Mouse (Mus musculus): ENCODE results near the gene Prr5l.

Gene Prr5l

DNA sequence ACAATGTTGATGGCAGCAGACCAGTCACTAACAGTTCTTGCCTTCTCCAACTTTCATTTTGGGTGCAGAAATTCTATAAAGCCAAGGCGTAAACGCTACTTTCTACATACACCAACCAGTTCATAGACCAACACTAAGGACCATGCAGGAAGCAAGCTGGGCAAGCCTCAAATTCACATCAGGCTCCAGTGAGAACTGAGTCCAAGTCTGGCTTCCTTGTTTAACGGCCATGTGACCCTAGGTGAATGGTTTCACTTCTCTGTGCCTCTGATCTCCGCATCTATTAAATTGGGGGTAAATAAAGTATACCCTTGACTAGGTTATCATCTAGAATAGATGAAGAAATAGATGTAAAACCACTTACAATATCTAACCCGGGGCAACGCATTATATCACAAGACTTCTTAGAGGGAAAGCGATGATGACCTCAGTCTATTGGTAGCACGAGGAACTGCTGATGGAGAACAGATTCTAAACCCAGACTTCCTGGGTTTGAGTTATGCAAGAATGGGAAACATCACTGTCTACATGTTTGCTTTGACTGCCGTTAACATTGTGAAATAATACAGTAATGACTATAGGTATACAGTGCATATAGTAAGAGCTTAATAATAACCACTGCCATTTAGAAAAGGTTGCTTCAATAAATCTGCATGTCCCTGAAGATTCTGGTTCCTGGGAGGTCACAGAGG, 1.2 kb downstream of the Prr5l start:
- DNase-seq (ENCODE audit: low read depth, low spot score) = no peak

DNA sequence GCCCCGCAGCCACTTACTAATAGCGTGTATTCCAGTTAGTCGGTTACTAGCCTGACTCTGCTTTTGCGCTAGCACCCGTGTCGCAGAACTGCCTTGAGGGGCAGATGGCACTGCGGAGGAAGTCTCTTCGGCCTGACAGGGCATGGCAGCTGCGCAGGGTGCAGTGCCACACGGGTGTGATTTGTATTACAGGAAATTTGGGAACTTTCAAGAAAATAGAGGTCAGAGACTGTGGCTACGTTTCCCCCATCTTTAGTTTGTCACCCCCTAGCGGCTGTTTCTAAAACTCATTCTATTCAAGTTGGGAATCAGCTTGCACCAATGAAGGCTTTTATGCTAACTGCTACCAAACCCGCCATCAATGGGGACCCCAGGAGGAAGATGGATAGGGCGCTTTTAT, 11.6 kb downstream of the Prr5l start:
- peak; percentile 69 for DNase-seq (ENCODE audit: low read depth, low spot score)

- DNase-seq (ENCODE audit: low read depth, low spot score) = no peak
Observed at GRCm38 (mm10) chr2:101868683-101869082, 14.1 kb downstream of the Prr5l start.

DNA sequence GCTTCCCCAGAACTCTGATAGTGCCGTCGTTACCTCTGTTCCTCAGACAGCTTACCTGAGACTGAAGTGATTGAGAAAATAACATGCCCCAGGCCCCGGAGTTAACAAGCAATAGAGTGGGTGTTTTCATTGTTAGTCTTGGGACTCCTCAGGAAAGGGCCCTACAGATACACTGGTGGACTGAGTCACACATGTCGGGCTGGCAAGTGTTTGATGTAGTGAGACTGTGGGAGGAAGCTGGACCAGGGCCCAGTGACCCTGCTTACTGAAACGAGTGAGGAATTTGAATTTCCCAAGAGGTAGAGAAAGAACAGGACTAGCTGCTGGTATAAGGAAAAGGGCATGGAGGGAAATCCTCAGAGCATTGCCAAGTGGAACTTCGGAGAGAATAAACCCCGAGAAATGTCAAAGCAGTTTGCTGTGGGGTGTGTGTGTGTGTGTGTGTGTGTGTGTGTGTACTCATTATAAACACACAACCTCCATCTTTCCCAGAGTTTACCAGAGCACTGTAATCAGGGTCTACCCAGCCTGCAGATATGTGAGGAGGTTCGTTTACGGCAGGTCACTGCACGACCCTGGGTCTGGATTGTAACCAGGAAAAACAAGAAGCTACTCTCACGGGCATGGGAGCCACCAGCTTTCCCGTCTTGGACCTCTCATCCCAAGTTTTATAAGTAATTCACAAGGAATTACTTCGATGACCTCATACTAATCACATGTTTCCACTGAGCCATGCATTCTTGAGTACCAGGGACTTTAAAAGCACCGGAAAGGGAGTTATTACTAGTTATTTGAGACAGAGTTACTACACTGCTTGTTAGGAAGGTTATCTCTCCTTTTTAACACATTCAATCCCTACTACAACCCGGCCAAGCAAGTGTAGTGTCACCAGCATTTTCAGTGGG, 20.4 kb downstream of the Prr5l start:
- DNase-seq (ENCODE audit: low read depth, low spot score) = no peak

DNA sequence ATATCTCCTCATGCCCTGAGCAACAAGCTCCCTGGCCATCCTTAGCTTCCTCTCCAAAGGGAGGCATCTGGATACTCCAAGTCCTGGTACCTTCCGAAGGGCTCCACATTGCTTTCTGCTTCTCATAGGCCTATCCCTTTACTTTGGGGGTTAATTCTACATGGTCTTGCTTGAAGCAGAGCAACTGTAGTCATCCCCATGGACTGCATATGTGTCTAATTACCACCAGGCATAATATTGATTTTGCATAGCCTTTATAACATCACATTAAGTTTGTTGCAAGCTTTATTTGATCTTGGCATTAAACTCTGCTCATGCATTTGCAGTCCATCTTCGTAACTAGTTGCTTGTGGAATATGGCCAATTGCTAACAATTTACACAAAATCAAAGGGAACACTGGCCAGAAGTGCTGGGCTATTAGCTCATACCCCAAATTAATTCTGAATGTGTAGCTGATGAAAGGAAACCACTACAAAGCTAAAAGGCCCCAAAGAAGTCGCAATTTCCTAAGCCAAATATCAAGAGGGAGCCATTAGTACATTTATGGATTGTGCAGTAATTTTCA, 21.8 kb downstream of the Prr5l start:
- DNase-seq (ENCODE audit: low read depth, low spot score) = no peak

- no peak for DNase-seq (ENCODE audit: low read depth, low spot score)
Observed at GRCm38 (mm10) chr2:101856174-101856573, 26.7 kb downstream of the Prr5l start.

DNA sequence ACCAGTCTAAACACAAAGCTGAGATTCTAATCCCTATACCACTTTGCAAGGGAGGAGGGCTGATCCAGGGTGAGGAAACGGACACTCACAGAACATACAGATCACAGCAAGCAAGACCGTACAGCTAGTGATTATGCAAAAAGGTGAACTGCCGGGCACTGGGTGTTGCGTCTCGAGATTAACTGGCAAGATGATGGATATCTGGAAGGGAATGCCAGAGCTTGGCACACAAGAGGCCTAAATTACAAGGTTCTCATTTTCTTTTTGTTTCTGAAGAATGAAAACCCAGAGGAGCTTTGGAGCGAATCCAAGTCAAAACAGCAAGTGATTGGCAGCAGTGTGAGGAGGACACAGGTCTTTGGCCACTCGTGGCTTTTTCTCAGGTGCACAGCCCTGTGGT, 28.0 kb downstream of the Prr5l start:
- DNase-seq (ENCODE audit: low read depth, low spot score) = no peak

DNA sequence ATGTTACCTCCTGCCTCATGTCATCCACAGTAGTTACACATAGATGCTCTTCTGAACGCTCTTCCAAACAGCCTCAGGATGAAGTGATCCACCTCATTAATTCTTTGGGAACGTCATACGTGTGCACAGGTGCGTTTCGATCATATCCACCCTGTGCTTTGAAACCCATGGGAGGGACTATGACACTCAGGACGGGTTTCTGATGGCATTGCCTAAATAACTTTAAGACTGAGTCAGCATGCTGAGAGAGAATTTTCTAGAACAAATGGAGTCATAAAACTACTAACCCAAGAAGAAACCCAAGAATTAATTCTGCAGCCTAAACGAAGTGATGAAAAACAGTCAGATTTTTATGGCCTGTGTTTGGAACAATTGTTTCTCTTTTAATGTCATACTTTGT, 40.1 kb downstream of the Prr5l start:
- no peak for DNase-seq (ENCODE audit: low read depth, low spot score)

GRCm38 (mm10) chr2:101834816-101835523, 47.9 kb downstream of the Prr5l start:
- DNase-seq (ENCODE audit: low read depth, low spot score) = no peak

DNA sequence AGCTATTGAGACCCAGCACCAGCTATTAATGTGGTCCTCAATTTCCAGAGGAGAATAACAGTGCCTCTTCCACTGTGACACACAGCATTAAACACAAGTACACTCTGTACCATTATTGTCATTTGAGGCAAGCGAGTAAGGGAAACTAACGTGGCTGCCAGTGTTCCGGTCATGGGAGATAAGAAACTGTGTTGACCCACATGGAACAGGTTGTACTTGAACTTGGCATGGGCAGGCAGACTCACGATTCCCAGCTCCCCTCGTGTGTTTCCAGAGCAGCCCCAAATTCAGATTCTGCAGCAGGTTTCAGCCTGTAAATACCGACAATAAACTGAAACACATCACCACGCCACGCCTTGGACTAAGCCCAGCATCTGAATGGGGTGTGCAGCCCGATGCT, 50.5 kb downstream of the Prr5l start:
- DNase-seq (ENCODE audit: low read depth, low spot score) = no peak

DNA sequence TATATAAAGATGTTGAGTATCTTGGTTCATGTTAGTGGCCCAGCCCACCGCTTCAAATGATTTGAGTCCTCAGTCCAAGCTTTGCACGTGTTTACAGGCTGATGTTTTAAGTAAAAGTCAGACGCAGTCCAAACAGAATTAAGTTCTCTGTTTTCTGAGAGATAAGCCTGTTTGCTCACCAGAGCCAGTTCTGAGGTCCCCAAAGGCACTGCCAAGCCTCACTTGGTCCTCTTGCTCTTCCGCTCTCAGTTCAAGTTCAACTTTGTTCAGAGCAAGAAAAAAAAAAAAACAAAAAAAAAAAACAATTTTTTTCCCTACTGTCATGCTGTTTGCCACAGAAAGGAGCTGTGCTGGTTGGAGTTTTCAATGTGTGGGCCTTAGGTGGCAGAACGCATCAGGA, 51.0 kb downstream of the Prr5l start:
- no peak for DNase-seq (ENCODE audit: low read depth, low spot score)

DNA sequence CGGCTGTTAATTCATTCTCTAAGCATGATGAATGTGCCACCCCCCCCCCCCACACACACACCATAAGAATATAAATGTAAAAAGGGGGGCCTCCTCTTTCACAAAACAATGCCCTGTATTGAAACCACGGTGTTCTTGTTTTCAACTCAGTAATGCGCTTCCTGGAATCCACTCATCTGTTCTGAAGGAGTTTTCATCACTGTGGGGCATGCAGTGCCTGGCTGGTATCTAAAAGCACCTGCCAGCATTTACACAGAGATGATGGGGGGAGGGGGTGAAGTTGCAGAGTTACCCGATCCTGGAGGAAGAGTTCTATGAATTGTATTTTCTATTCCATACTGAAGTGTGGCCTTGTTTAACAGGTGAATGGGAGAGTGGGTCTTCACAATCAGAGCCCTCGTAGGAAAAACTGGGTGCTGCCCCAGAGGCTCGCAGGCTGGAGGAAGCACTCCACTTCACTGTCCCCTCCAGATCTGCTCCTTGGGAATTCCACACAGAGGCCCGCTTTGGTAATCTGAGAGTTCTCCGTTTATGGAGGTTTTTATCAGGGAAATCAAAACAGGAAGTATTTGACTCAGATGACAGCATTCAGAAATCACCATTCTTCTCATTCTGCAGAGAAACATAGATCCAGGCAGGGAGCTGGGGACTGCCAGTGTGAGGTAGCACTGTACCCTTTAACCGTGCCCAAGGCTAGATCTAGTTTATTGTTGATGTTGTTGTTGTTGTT, 52.5 kb downstream of the Prr5l start:
- DNase-seq (ENCODE audit: low read depth, low spot score) = no peak

GRCm38 (mm10) chr2:101829013-101829412, 53.8 kb downstream of the Prr5l start:
- no peak for DNase-seq (ENCODE audit: low read depth, low spot score)

DNA sequence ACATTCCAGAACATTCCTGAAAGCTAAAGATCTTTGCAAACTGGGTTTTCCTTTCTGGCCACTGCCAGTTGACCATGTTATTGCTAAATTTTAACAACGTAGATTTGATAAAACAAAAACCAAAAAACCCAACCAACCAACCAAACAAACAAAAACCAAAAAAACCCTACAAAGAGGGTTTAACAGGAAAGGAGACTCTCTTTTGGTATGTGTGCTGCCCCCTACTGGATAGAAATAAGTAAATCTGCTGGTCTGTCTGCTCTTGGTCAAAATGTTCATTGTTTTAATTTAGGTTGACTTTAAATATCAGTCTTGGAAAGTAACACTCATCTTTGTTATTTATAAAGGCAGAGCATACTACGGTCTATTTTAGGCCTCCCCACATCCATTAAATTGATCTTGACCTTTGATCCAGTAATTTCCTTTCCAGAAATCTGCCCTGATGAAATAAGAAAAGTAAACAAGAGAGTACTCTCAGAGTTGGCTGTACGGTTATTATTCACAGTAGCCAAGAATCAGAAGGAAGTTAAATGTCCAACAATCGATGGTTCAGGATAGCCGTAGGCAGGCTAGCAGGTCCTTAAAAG, 54.7 kb downstream of the Prr5l start:
- DNase-seq (ENCODE audit: low read depth, low spot score) = peak; percentile 56

DNA sequence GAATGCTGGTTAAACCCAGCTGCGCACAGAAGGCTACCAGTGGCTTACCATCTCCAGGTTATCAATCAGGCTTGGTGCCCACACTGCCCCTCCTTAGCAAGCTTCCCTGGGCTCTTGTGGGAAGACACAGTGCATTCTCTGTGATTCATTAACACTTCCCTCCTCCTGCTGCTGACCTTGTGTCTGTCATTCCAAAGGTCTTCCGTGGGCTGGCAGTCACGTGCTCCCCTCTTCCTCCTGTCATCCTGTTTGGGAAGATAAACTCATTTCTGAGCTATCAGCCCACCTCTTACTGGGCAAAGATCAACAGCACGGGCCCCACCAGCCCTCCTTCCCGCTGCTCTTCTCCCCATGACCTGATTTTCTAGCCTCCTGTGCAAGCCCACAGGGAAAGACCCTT, 55.2 kb downstream of the Prr5l start:
- DNase-seq (ENCODE audit: low read depth, low spot score) = peak; percentile 10

DNA sequence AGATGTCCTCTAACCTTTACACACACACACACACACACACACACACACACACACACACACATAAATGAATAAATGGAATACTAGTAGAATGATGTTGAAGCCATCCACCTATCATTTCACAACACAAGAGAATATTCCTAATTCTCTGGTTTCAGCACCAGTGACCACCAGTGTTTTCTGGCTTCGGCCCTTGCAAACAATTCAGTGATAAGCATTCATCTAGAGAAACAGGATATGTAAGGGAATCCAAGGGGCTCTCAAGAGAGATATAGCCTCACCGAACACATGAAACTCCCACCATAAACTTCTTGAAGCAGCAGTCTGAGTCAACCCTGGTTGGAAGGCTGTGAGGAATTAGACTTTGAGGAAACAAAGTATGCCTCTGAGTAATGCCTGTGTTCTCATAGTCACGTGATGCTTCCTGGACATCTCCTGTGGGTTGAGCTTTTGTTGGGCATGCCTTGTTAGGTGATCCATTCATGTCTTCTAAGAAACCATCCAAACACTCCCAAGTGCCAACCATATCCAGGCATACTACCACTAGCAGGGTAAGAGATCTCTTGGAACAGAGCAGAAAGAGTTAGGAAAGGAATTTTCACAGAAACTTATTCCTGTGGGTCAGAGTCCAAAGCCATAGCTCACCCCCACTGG, 55.8 kb downstream of the Prr5l start:
- no peak for DNase-seq (ENCODE audit: low read depth, low spot score)

GRCm38 (mm10) chr2:101826186-101826707, 56.6 kb downstream of the Prr5l start:
- no peak for DNase-seq (ENCODE audit: low read depth, low spot score)

GRCm38 (mm10) chr2:101825226-101826120, 57.4 kb downstream of the Prr5l start:
- DNase-seq (ENCODE audit: low read depth, low spot score) = no peak

DNA sequence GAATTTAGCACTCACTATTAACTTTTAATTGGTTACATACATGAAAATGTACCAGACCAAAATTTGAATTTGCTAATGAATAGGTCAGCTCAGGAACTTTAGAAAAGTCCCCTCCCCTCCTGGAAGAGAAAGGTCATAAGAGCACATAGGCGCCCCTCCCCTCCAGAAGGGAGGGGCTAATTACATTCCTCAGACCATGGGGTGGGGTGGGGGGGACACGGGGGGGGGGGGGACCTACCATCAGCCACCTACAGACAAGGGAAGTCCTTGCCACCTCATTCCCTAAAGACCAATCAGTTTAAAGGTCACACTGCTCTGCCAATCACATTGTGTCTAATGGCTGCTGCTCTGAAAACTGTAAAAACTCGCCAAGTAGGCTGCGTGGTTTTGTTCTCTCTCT, 59.0 kb downstream of the Prr5l start:
- DNase-seq (ENCODE audit: low read depth, low spot score) = peak; percentile 85

Data from R1 (cell line).